Mouse (Mus musculus): ENCODE results near the gene Btaf1. TPM values are rescaled to one million over a fixed set of nuclear protein-coding genes. Genes with fewer than 3 reads are reported as not detected.

The Btaf1 gene
- total and polyA plus RNA-seq, 3 experiments: 31.9 to 43.2 (median 38.3) TPM

GRCm38 (mm10) chr19:36903377-36903776 lies 22.5 kb upstream of the Btaf1 start:
- no peak overlapping the region for H3K27ac ChIP-seq (ENCODE audit: insufficient read depth, low read depth)
- no peak for DNase-seq (ENCODE audit: extremely low read depth)
- dilution Hi-C loops (cut with MboI; ENCODE audit: extremely low pct_ligation_motif_present, extremely low pct_unique_long_range_greater_than_20kb, low sequenced_read_pairs): no loop called here
- no peaks in the 10 kb centered on the region for H3K9me3 ChIP-seq (replicated peaks; ENCODE audit: low read length)
- in situ Hi-C loops (cut with MboI; ENCODE audit: low pct_ligation_motif_present, low pct_unique_long_range_greater_than_20kb, low sequenced_read_pairs): loop anchor here (25.0 kb wide), 1 partner anchor 291 kb away; no protein-coding TSS in a partner anchor
- no peaks in the 10 kb centered on the region for H3K36me3 ChIP-seq (replicated peaks in 1 of 2; ENCODE audit: control insufficient read depth in 1 of 2, insufficient read depth in 1 of 2, low read length in 1 of 2)
- H3K79me2 ChIP-seq (replicated peaks; ENCODE audit: control insufficient read depth, extremely low read depth, insufficient read depth, poor library complexity, severe bottlenecking): no peaks in the 10 kb centered on the region
- no peak overlapping the region for H3K4me2 ChIP-seq (ENCODE audit: insufficient read depth, low read depth, poor library complexity, severe bottlenecking)
- H3K9ac ChIP-seq (ENCODE audit: insufficient read depth, low read depth): no peak overlapping the region
- no peaks in the 10 kb centered on the region for H3K27me3 ChIP-seq (replicated peaks)
- no peak overlapping the region for H3K4me3 ChIP-seq (replicated peaks in 1 of 3; ENCODE audit: low read depth in 2 of 3, low read length in 2 of 3, poor library complexity in 1 of 3)
- H3K4me1 ChIP-seq (ENCODE audit: control insufficient read depth in 1 of 2, insufficient read depth in 2 of 2): peaks cover 4 to 7% of the 10 kb centered on the region in 2 experiments
- TF ChIP-seq HCFC1 (IDR thresholded peaks at IDR 0.05; ENCODE audit: low read depth, low read length) (no peak), POLR2A (IDR thresholded peaks at IDR 0.05; ENCODE audit: low read depth, low read length) (no peak), POLR2AphosphoS2 (IDR thresholded peaks at IDR 0.05; ENCODE audit: low read depth, low read length) (no peak), SIN3A (IDR thresholded peaks at IDR 0.05; ENCODE audit: low read length) (no peak), EP300 (IDR thresholded peaks at IDR 0.05; ENCODE audit: low read length) (no peak), ZC3H11A (IDR thresholded peaks at IDR 0.05; ENCODE audit: low read depth, low read length) (no peak), JUN (IDR thresholded peaks at IDR 0.05; ENCODE audit: insufficient read depth, low read depth, low read length) (no peak), TCF12 (IDR thresholded peaks at IDR 0.05; ENCODE audit: low read depth, low read length) (no peak), NRF1 (IDR thresholded peaks at IDR 0.05; ENCODE audit: low read depth, low read length) (no peak), USF1 (IDR thresholded peaks at IDR 0.05; ENCODE audit: low read depth, low read length) (no peak), BHLHE40 (IDR thresholded peaks at IDR 0.05; ENCODE audit: low read depth, low read length) (no peak), SMC3 (IDR thresholded peaks at IDR 0.05; ENCODE audit: low read depth, low read length) (no peak), JUND (conservative IDR thresholded peaks at IDR 0.05; ENCODE audit: low read depth, low read length) (no peak), UBTF (IDR thresholded peaks at IDR 0.05; ENCODE audit: low read depth, low read length) (no peak)

- TF ChIP-seq MAZ (IDR thresholded peaks at IDR 0.05; ENCODE audit: low read depth, low read length) (no peak), UBTF (IDR thresholded peaks at IDR 0.05; ENCODE audit: low read depth, low read length) (no peak), JUN (IDR thresholded peaks at IDR 0.05; ENCODE audit: insufficient read depth, low read depth, low read length) (no peak), SIN3A (IDR thresholded peaks at IDR 0.05; ENCODE audit: low read length) (no peak), E2F4 (IDR thresholded peaks at IDR 0.05; ENCODE audit: insufficient replicate concordance, low read depth, low read length) (no peak), USF1 (IDR thresholded peaks at IDR 0.05; ENCODE audit: low read depth, low read length) (no peak), KAT2A (IDR thresholded peaks at IDR 0.05; ENCODE audit: insufficient replicate concordance, low read length) (no peak), TBP (conservative IDR thresholded peaks at IDR 0.05; ENCODE audit: low read depth, low read length) (no peak), RAD21 (IDR thresholded peaks at IDR 0.05; ENCODE audit: low read depth, low read length) (no peak), ZMIZ1 (IDR thresholded peaks at IDR 0.05; ENCODE audit: low read depth, low read length) (no peak), ZC3H11A (IDR thresholded peaks at IDR 0.05; ENCODE audit: low read depth, low read length) (no peak), RCOR1 (conservative IDR thresholded peaks at IDR 0.05; ENCODE audit: low read depth, low read length) (no peak), POLR2A (IDR thresholded peaks at IDR 0.05; ENCODE audit: low read depth, low read length) (no peak), HCFC1 (IDR thresholded peaks at IDR 0.05; ENCODE audit: low read depth, low read length) (no peak), USF2 (conservative IDR thresholded peaks at IDR 0.05; ENCODE audit: low read depth, low read length) (no peak), TCF12 (IDR thresholded peaks at IDR 0.05; ENCODE audit: low read depth, low read length) (no peak), CTCF (conservative IDR thresholded peaks at IDR 0.05 in 1 of 2, IDR thresholded peaks at IDR 0.05 in 1 of 2; ENCODE audit: low read depth in 2 of 2, low read length in 2 of 2) (no peak), ETS1 (conservative IDR thresholded peaks at IDR 0.05; ENCODE audit: low read depth, low read length) (no peak), JUND (conservative IDR thresholded peaks at IDR 0.05; ENCODE audit: low read depth, low read length) (no peak)
- H3K4me1 ChIP-seq (ENCODE audit: control insufficient read depth in 1 of 2, insufficient read depth in 2 of 2): peaks cover 4 to 7% of the 10 kb centered on the region in 2 experiments
- DNase-seq (ENCODE audit: extremely low read depth): no peak
- no peaks in the 10 kb centered on the region for H3K27me3 ChIP-seq (replicated peaks)
- H3K36me3 ChIP-seq (replicated peaks in 1 of 2; ENCODE audit: control insufficient read depth in 1 of 2, insufficient read depth in 1 of 2, low read length in 1 of 2): no peaks in the 10 kb centered on the region
- H3K9ac ChIP-seq (ENCODE audit: insufficient read depth, low read depth): no peak overlapping the region
- in situ Hi-C loops (cut with MboI; ENCODE audit: low pct_ligation_motif_present, low pct_unique_long_range_greater_than_20kb, low sequenced_read_pairs) (loop anchor here (25.0 kb wide), 1 partner anchor 292 kb away; no protein-coding TSS in a partner anchor), dilution Hi-C loops (cut with MboI; ENCODE audit: extremely low pct_ligation_motif_present, extremely low pct_unique_long_range_greater_than_20kb, low sequenced_read_pairs) (no loop called here)
- H3K79me2 ChIP-seq (replicated peaks; ENCODE audit: control insufficient read depth, extremely low read depth, insufficient read depth, poor library complexity, severe bottlenecking): no peaks in the 10 kb centered on the region
- no peak overlapping the region for H3K4me3 ChIP-seq (replicated peaks in 1 of 3; ENCODE audit: low read depth in 2 of 3, low read length in 2 of 3, poor library complexity in 1 of 3)
- no peak overlapping the region for H3K27ac ChIP-seq (ENCODE audit: insufficient read depth, low read depth)
- H3K9me3 ChIP-seq (replicated peaks; ENCODE audit: low read length): no peaks in the 10 kb centered on the region
- H3K4me2 ChIP-seq (ENCODE audit: insufficient read depth, low read depth, poor library complexity, severe bottlenecking): no peak overlapping the region
Observed at GRCm38 (mm10) chr19:36904211-36905007, 21.5 kb upstream of the Btaf1 start.
